Mouse (Mus musculus) MEL (cell line): ENCODE measurements at regions not wholly inside any gene's neighbourhood (a gene's known extent, or its start where the extent isn't known, plus 50 kb on each side); places are given as distances from the start of the nearest gene placed in this dataset.

Experiments used
- CHD1 ChIP-seq: IDR thresholded peaks from 2 replicates; pipeline ENCODE4 v1.6.1; 2012; ENCODE audit warnings: low read depth, mild to moderate bottlenecking, inconsistent platforms, low read length, improper control_type of control experiment
- CTCF ChIP-seq, 3 experiments: IDR thresholded peaks in 2 of 3; conservative IDR thresholded peaks in 1 of 3; 2 replicates each; pipeline ENCODE4 v1.5.1; 2011 to 2012; ENCODE audit warnings: low read length in 3 of 3, low read depth in 2 of 3, mild to moderate bottlenecking in 2 of 3, improper control_type of control experiment in 1 of 3, inconsistent platforms in 1 of 3, mixed read lengths in 1 of 3, moderate library complexity in 1 of 3; ENCODE audit not compliant: control insufficient read depth in 1 of 3, insufficient read depth in 1 of 3, poor library complexity in 1 of 3, severe bottlenecking in 1 of 3
- EP300 ChIP-seq, 2 experiments: IDR thresholded peaks; 2 replicates each; pipeline ENCODE4 v1.6.1; 2011; ENCODE audit warnings: improper control_type of control experiment in 2 of 2, low read length in 2 of 2, low read depth in 1 of 2, mild to moderate bottlenecking in 1 of 2
- HCFC1 ChIP-seq: IDR thresholded peaks from 2 replicates; pipeline ENCODE4 v1.6.1; 2012; ENCODE audit warnings: low read depth, mild to moderate bottlenecking, inconsistent platforms, low read length, improper control_type of control experiment, moderate library complexity
- KAT2A ChIP-seq: conservative IDR thresholded peaks from 2 replicates; pipeline ENCODE4 v1.6.1; 2012; ENCODE audit warnings: low read depth, low read length, improper control_type of control experiment, inconsistent platforms
- MAFK ChIP-seq: IDR thresholded peaks from 2 replicates; pipeline ENCODE4 v1.6.1; 2011; ENCODE audit warnings: low read depth, mild to moderate bottlenecking, low read length, improper control_type of control experiment, borderline replicate concordance
- MYC ChIP-seq: IDR thresholded peaks from 2 replicates; pipeline ENCODE4 v1.6.1; 2011; ENCODE audit warnings: low read depth, mild to moderate bottlenecking, low read length, improper control_type of control experiment, moderate library complexity
- POLR2A ChIP-seq, 2 experiments: IDR thresholded peaks; 2 replicates each; pipeline ENCODE4 v1.6.1; 2011 to 2012; ENCODE audit warnings: low read length in 2 of 2, mild to moderate bottlenecking in 2 of 2, control low read depth in 1 of 2, improper control_type of control experiment in 1 of 2, low read depth in 1 of 2, moderate library complexity in 1 of 2; ENCODE audit not compliant: control insufficient read depth in 1 of 2, insufficient read depth in 1 of 2, poor library complexity in 1 of 2
- TAL1 ChIP-seq: IDR thresholded peaks from 2 replicates; pipeline ENCODE4 v1.6.1; 2012; ENCODE audit warnings: mild to moderate bottlenecking, inconsistent platforms, low read length, moderate library complexity, mixed read lengths
- TCF12 ChIP-seq: IDR thresholded peaks from 2 replicates; pipeline ENCODE4 v1.6.1; 2014; ENCODE audit warnings: low read depth, mild to moderate bottlenecking, inconsistent platforms, low read length, improper control_type of control experiment, moderate library complexity
- USF1 ChIP-seq: IDR thresholded peaks from 2 replicates; pipeline ENCODE4 v1.6.1; 2014; ENCODE audit warnings: low read depth, mild to moderate bottlenecking, inconsistent platforms, low read length, improper control_type of control experiment, moderate library complexity
- ZNF384 ChIP-seq: IDR thresholded peaks from 2 replicates; pipeline ENCODE4 v1.6.1; 2012; ENCODE audit warnings: low read depth, mild to moderate bottlenecking, inconsistent platforms, low read length, improper control_type of control experiment

- TF ChIP-seq MYC (no peak), MAFK (no peak), POLR2A (IDR thresholded peaks at IDR 0.05; ENCODE audit: control insufficient read depth in 1 of 2, insufficient read depth in 1 of 2, low read depth in 1 of 2, low read length in 2 of 2, poor library complexity in 1 of 2) (no peak), ZNF384 (no peak), CTCF (IDR thresholded peaks at IDR 0.05 in 2 of 3, conservative IDR thresholded peaks at IDR 0.05 in 1 of 3; ENCODE audit: control insufficient read depth in 1 of 3, insufficient read depth in 1 of 3, low read depth in 2 of 3, low read length in 3 of 3, poor library complexity in 1 of 3, severe bottlenecking in 1 of 3) (no peak), CHD1 (no peak), HCFC1 (no peak), USF1 (no peak), EP300 (IDR thresholded peaks at IDR 0.05; ENCODE audit: low read depth in 1 of 2, low read length in 2 of 2) (no peak), TAL1 (no peak), KAT2A (no peak), TCF12 (no peak)
These were observed 216.6 kb upstream of the Slc24a2 start for GRCm38 (mm10) chr4:87446856-87447255.
